Mouse (Mus musculus) stomach, embryonic 14.5 days (tissue): Measurements from ENCODE around the gene Ildr2. TPM values are rescaled to one million over a fixed set of nuclear protein-coding genes. Genes with fewer than 3 reads are reported as not detected.

ENCODE experiments used
- ATAC-seq: fragments of 200-750 bp; cut with Nextera tagmentation; 2 replicates; pipeline ENCODE4 v1.8.0; 2017; ENCODE audit warnings: low read depth, moderate TSS enrichment; ENCODE audit not compliant: insufficient number of reproducible peaks, insufficient read depth, low FRiP score
- H3K27ac ChIP-seq: fragments of 300-500 bp; sonication (generic); 2 replicates; pipeline ENCODE4 v1.5.1; 2014; ENCODE audit warnings: mild to moderate bottlenecking, low read length, moderate library complexity, mixed read lengths
- H3K27me3 ChIP-seq: fragments of 300-500 bp; sonication (generic); 2 replicates; pipeline ENCODE4 v1.6.1; 2014; ENCODE audit warnings: low read length, control low read depth, mixed read lengths; ENCODE audit not compliant: control insufficient read depth, insufficient read depth
- H3K36me3 ChIP-seq: fragments of 300-500 bp; sonication (generic); 2 replicates; pipeline ENCODE4 v1.6.1; 2014; ENCODE audit warnings: mild to moderate bottlenecking, control low read depth, low read length, moderate library complexity, mixed read lengths; ENCODE audit not compliant: control insufficient read depth, insufficient read depth
- H3K4me1 ChIP-seq: fragments of 300-500 bp; sonication (generic); 2 replicates; pipeline ENCODE4 v1.6.1; 2014; ENCODE audit warnings: low read length, control low read depth, mixed read lengths; ENCODE audit not compliant: control insufficient read depth, insufficient read depth
- H3K4me2 ChIP-seq: fragments of 300-500 bp; sonication (generic); replicated peaks from 2 replicates; pipeline ENCODE4 v1.6.1; 2014; ENCODE audit warnings: low read depth, low read length, control low read depth
- H3K4me3 ChIP-seq: fragments of 300-500 bp; sonication (generic); 2 replicates; pipeline ENCODE4 v1.5.1; 2014; ENCODE audit warnings: low read depth, low read length, control low read depth
- H3K9ac ChIP-seq: fragments of 300-500 bp; sonication (generic); replicated peaks from 2 replicates; pipeline ENCODE4 v1.6.1; 2014; ENCODE audit warnings: low read depth, mild to moderate bottlenecking, control low read depth, low read length, moderate library complexity, mixed read lengths
- H3K9me3 ChIP-seq: fragments of 300-500 bp; sonication (generic); 2 replicates; pipeline ENCODE4 v1.6.1; 2016; ENCODE audit warnings: low read depth, low read length, control low read depth; ENCODE audit not compliant: control insufficient read depth
- WGBS: fragments of 180-500 bp; shearing (Covaris S2); extraction: QIAGEN DNeasy Blood & Tissue Kit; methylation state at CpG from one replicate; pipeline ENCODE4 v1.1.7; 2014; 5-methylcytosine and 5-hydroxymethylcytosine counted together
- polyA plus RNA-seq: library from polyadenylated mRNA; unstranded; fragments of >200 nt; fragmentation: Nextera tagmentation; extraction: Ambion mirVana; gene quantifications from 2 replicates; pipeline ENCODE4 v1.2.1, GENCODE M21; 2014

Gene Ildr2
- polyA plus RNA-seq, 1 experiment from 2014 or later: 1.1 TPM

DNA sequence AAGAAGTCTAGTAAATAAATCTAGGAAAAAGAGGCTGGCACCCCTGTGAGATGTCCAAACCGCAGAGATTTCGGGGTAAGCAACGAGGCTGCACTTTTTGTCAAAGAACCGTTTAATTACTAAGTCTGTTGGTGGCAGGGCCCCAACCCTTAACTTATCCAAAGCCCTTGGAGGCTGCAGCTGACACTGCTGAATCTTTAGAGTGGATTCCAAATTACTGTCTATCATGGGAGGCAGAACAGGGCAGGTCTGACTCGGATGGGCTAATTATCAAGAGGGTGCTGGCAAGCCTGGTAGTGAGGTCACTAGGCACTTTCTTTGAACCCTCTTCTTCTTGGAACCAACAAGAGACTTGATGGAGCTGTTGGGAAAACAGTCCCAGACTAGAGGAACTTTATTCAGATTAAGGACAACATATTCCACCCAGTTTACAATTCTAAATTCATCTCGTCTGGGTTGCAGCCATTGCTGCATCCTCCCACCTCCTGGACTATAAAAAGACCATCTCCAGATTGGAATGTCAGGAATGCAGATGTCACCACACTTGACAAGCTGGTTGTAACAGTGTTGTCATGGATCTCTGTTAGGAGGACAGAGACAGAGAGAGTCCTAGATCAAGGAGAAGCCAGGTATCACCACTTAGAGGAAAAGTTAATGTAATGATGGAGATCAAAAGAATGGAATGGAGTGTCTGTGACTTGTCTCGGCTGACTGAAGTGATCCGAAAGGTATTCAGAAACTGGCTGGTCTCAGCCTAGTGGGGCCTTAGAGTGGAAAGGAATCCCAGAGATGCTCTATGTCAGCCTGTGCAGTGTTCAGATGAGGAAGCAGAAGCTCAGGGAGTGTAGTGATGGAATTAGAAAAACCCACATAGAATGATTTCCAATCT lies 50.7 kb downstream of the Ildr2 start:
- Histone ChIP-seq H3K9ac (no peak overlapping the region), H3K27ac (no peak overlapping the region), H3K4me3 (no peak overlapping the region), H3K9me3 (no peaks in the 10 kb centered on the region), H3K4me2 (no peak overlapping the region), H3K36me3 (no peaks in the 10 kb centered on the region), H3K27me3 (peaks cover 7% of the 10 kb centered on the region; the same call in 1 of the 2 replicates), H3K4me1 (no peaks in the 10 kb centered on the region)
- 76% methylated on average over 8 of the region's 8 CpGs for WGBS
- ATAC-seq: no peak

DNA sequence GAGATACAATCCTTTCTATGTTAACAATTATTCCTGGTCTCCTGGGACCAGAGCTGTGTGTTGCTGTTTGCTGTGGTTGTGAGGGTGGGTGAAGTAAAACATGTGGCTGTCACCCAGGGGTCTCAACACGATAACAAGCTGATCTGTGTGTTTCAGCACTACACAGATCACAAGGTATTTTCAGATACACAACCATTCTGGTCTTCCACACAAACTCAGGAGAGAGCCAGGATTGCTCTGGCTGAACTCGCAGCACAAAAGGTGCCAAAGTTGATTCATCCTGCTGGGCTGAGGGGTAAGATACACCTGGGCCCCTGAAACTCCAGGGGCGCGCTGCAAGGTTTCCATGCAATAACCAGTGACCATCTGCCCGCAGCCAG lies 54.5 kb downstream of the Ildr2 start:
- H3K27me3 ChIP-seq: peaks cover 10% of the 10 kb centered on the region; the same call in 1 of the 2 replicates
- no peaks in the 10 kb centered on the region for H3K36me3 ChIP-seq
- no peak overlapping the region for H3K27ac ChIP-seq
- 19% methylated on average over 5 of the region's 5 CpGs for WGBS
- H3K4me1 ChIP-seq: no peaks in the 10 kb centered on the region
- H3K4me3 ChIP-seq: peak overlapping the region; percentile 46
- H3K9ac ChIP-seq: no peak overlapping the region
- no peaks in the 10 kb centered on the region for H3K9me3 ChIP-seq
- ATAC-seq: no peak
- H3K4me2 ChIP-seq: peak overlapping the region; percentile 97

DNA sequence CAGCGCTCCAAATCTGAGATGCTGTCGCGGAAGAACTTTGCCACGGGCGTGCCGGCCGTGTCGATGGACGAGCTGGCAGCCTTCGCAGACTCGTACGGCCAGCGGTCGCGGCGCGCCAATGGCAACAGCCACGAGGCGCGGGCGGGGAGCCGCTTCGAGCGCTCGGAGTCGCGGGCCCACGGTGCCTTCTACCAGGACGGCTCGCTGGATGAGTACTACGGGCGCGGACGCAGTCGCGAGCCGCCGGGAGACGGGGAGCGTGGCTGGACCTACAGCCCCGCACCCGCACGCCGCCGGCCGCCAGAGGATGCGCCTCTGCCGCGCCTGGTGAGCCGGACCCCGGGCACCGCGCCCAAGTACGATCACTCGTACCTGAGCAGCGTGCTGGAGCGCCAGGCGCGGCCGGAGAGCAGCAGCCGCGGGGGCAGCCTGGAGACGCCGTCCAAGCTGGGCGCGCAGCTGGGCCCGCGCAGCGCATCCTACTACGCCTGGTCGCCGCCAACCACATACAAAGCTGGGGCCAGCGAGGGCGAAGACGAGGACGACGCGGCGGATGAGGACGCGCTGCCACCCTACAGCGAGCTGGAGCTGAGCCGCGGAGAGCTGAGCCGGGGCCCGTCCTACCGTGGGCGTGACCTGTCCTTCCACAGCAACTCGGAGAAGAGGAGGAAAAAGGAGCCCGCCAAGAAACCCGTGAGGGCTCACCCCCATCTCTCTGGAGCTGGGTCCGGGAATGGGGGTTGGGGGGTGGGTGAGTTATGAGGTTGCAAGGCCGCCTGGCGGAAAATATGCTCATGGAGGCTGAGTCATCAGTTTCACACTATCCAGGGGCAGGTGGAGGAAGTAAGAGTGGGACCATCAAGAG lies 55.1 kb downstream of the Ildr2 start:
- Histone ChIP-seq H3K36me3 (no peaks in the 10 kb centered on the region), H3K27ac (no peak overlapping the region), H3K9me3 (no peaks in the 10 kb centered on the region), H3K4me3 (peak overlapping the region; percentile 46), H3K27me3 (peaks cover 10% of the 10 kb centered on the region; the same call in 1 of the 2 replicates), H3K4me1 (no peaks in the 10 kb centered on the region), H3K9ac (peak overlapping the region; percentile 6; the same call in 1 of the 2 replicates), H3K4me2 (peak overlapping the region; percentile 97)
- under 1% methylated on average over 89 of the region's 94 CpGs for WGBS
- ATAC-seq: peak; percentile 71; the same call in 1 of the 2 replicates

DNA sequence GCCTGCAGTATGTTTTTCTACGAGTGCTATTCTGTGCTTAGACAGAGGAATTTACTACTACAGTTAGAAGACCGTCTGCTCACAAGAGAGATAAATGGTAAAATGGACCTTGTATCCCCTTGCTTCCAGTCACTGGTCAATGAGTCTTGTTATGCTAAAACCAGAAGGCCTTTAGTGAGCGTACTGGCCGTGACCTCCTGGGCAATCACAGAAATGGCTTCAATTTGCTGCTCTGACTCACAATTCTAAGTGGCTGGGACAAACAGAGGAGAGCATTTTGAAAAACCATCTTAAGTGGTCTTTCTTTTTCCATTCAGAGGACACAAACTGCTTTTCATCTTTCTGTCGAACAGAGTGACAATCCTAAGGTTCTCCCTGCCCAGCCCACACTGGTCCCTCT lies 57.2 kb downstream of the Ildr2 start:
- H3K27me3 ChIP-seq: peaks cover 10% of the 10 kb centered on the region; the same call in 1 of the 2 replicates
- 63% methylated on average over 5 of the region's 5 CpGs for WGBS

DNA sequence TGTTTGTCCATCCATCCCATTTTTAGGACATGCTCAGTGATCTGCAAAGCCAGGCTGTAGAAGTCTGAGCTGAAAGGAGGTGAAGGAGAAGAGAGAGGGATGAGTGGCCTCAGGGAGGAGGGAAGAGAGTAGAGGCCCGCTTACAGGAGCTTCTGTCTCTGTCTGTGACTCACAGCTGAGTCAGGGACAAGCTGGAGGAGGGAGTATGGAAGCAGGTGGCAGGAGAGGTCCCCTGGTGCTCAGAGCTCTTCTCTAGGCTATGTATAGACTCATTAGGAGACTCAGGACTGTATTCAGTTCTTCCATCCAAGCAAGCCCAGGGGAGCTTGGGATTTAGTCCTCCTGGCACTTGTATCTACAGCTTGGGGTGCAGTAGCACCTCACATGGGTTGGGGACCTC lies 59.7 kb downstream of the Ildr2 start:
- Histone ChIP-seq H3K4me1 (no peaks in the 10 kb centered on the region), H3K9ac (no peak overlapping the region)

More for the DNA sequence above, 57.2 kb downstream of the Ildr2 start:
- no peak overlapping the region for H3K27ac ChIP-seq
- no peak overlapping the region for H3K4me2 ChIP-seq
- H3K36me3 ChIP-seq: no peaks in the 10 kb centered on the region
- no peak for ATAC-seq
- no peaks in the 10 kb centered on the region for H3K4me1 ChIP-seq
- no peak overlapping the region for H3K4me3 ChIP-seq
- H3K9me3 ChIP-seq: no peaks in the 10 kb centered on the region
- no peak overlapping the region for H3K9ac ChIP-seq

DNA sequence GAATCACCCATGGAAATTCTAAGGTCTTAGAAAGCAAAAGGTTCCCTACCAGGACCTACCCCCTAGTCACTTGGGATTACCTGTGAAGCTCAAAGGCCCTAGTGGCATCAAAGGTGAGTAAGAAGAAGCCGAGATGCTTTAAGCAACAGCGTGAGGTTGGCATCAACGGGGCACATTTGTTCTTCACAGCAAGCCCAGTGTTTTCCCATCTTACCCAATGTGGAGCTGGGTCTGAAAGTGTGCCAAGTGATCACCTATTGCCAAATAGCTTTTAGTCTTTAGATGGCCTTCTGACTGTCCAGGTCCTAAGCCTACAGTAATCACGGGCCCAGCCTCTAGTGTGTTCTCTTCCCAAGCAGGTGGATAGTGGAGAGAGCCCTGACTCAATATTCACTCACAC lies 61.8 kb downstream of the Ildr2 start:
- Histone ChIP-seq H3K36me3 (no peaks in the 10 kb centered on the region), H3K4me3 (no peak overlapping the region), H3K9me3 (no peaks in the 10 kb centered on the region), H3K4me2 (no peak overlapping the region), H3K4me1 (no peaks in the 10 kb centered on the region), H3K9ac (no peak overlapping the region), H3K27ac (no peak overlapping the region), H3K27me3 (no peaks in the 10 kb centered on the region)
- ATAC-seq: no peak
- 85% methylated on average over 4 of the region's 4 CpGs for WGBS

More for the DNA sequence above, 59.7 kb downstream of the Ildr2 start:
- Histone ChIP-seq H3K36me3 (no peaks in the 10 kb centered on the region), H3K4me3 (no peak overlapping the region), H3K9me3 (no peaks in the 10 kb centered on the region), H3K4me2 (no peak overlapping the region), H3K27ac (no peak overlapping the region), H3K27me3 (peaks cover 4% of the 10 kb centered on the region; the same call in 1 of the 2 replicates)
- ATAC-seq: no peak
- WGBS: 55% methylated on average over 1 of the region's 1 CpGs

DNA sequence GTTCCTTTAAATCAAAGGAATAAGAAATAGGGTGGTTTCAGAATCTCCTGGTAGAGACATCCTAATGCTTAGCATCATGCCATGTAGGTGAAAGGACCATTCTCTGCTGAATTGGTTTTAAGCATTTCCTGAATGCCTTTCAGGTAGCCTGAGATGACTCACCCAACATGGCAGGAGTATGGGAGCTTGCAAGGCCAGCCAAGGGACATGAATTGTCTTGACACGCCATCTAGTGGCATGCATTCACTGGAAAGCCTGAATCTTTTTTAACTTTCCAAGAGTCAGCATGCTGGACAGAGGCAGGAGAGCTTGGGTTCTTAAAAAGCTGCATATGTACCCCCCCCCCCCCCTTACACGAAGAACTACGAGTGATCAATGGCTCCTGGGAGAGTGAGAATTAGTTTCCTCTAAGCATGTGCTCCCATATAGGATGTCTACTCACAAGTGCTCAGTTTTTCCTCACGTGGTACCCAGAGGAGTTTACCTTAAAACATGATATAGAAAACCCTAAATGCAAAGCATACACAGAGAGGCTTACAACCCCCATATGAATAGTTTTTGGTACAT lies 65.3 kb downstream of the Ildr2 start:
- Histone ChIP-seq H3K4me1 (no peaks in the 10 kb centered on the region), H3K4me2 (no peak overlapping the region), H3K9ac (no peak overlapping the region), H3K27ac (no peak overlapping the region), H3K27me3 (no peaks in the 10 kb centered on the region), H3K36me3 (no peaks in the 10 kb centered on the region), H3K4me3 (no peak overlapping the region), H3K9me3 (no peaks in the 10 kb centered on the region)
- 19% methylated on average over 4 of the region's 4 CpGs for WGBS
- ATAC-seq: 0 out of 2 replicates have a peak, but pooled peaks have one; percentile 10

DNA sequence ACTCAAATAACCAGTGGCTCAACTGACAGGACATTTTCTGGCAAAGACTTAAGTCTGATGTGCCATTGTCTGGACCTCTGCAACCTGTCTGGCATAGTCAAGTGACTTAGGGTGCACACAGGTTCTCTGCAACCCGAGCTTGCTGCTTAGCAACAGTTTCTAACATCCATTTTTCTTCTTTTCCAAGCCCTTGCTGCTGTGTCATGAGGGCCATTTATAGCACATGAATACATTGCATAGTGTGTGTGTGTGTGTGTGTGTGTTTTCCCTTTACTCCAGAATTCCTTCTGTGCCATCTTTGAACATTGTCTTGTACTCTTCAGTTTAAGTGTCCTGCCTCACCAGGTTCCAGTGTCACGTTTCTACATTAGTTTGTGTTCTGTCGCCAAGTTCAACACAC lies 72.5 kb downstream of the Ildr2 start:
- H3K27ac ChIP-seq: no peak overlapping the region
- no peak overlapping the region for H3K9ac ChIP-seq
- no peaks in the 10 kb centered on the region for H3K36me3 ChIP-seq
- ATAC-seq: no peak
- WGBS: 69% methylated on average over 3 of the region's 3 CpGs
- H3K27me3 ChIP-seq: no peaks in the 10 kb centered on the region
- no peaks in the 10 kb centered on the region for H3K9me3 ChIP-seq
- H3K4me3 ChIP-seq: no peak overlapping the region
- H3K4me1 ChIP-seq: no peaks in the 10 kb centered on the region
- H3K4me2 ChIP-seq: no peak overlapping the region
